Mouse (Mus musculus) liver, adult 2 months (tissue): ENCODE measurements at regions not wholly inside any gene's neighbourhood (a gene's known extent, or its start where the extent isn't known, plus 50 kb on each side); places are given as distances from the start of the nearest gene placed in this dataset.
A peak's percentile ranks its signal among the peaks of the same experiment; 100 is the strongest.

Experiments
- DNase-seq: peaks from one replicate; pipeline ENCODE4 v3.0.0-alpha.2; 2011; ENCODE audit warnings: low read depth, low spot score; ENCODE audit errors: extremely low read depth
- H3K27ac ChIP-seq: fragments of 200-500 bp; replicated peaks from 2 replicates; pipeline ENCODE4 v1.5.1; 2012; ENCODE audit warnings: low read depth, mild to moderate bottlenecking, control low read depth, inconsistent platforms, low read length; ENCODE audit not compliant: insufficient read depth
- H3K27me3 ChIP-seq: fragments of 200-500 bp; 2 replicates; pipeline ENCODE4 v1.6.1; 2012; ENCODE audit warnings: mild to moderate bottlenecking, moderate library complexity, low read length, inconsistent platforms; ENCODE audit not compliant: control insufficient read depth, insufficient read depth
- H3K36me3 ChIP-seq: fragments of 200-500 bp; 2 replicates; pipeline ENCODE4 v1.6.1; 2012; ENCODE audit warnings: low read length, inconsistent platforms; ENCODE audit not compliant: control insufficient read depth, insufficient read depth
- H3K4me1 ChIP-seq: fragments of 200-500 bp; 2 replicates; pipeline ENCODE4 v1.6.1; 2011; ENCODE audit warnings: low read length; ENCODE audit not compliant: control insufficient read depth, insufficient read depth
- H3K4me3 ChIP-seq: fragments of 200-500 bp; 2 replicates; pipeline ENCODE4 v1.5.1; 2011; ENCODE audit warnings: low read depth, mild to moderate bottlenecking, control low read depth, low read length, moderate library complexity; ENCODE audit not compliant: insufficient read depth
- H3K79me2 ChIP-seq: fragments of 200-500 bp; 2 replicates; pipeline ENCODE4 v1.6.1; 2012; ENCODE audit warnings: inconsistent platforms, mild to moderate bottlenecking, low read length, moderate library complexity; ENCODE audit not compliant: control insufficient read depth, insufficient read depth
- H3K9ac ChIP-seq: fragments of 200-500 bp; 2 replicates; pipeline ENCODE4 v1.6.1; 2012; ENCODE audit warnings: low read depth, mild to moderate bottlenecking, control low read depth, inconsistent platforms, low read length
- CTCF ChIP-seq: fragments of 200-500 bp; IDR thresholded peaks from 2 replicates; pipeline ENCODE4 v1.5.1; 2011; ENCODE audit warnings: low read depth, low read length, control low read depth
- POLR2A ChIP-seq: fragments of 200-500 bp; IDR thresholded peaks from 2 replicates; pipeline ENCODE4 v1.6.1; 2011; ENCODE audit warnings: low read length, control low read depth; ENCODE audit not compliant: insufficient read depth; ENCODE audit errors: extremely low read depth
- WGBS: fragments of 180-500 bp; shearing (Covaris S2); methylation state at CpG from one replicate; pipeline ENCODE4 v1.1.7; 2018; 5-methylcytosine and 5-hydroxymethylcytosine counted together

- TF ChIP-seq POLR2A (no peak), CTCF (no peak)
- peak; percentile 3 for DNase-seq
- H3K4me3 ChIP-seq, result no peak overlapping the region
- H3K27me3 ChIP-seq, result no peaks in the 10 kb centered on the region
- 83% methylated on average over 13 of the region's 13 CpGs for WGBS
- no peaks in the 10 kb centered on the region for H3K36me3 ChIP-seq
- H3K9ac ChIP-seq, result no peak overlapping the region
- no peak overlapping the region for H3K27ac ChIP-seq
- H3K4me1 ChIP-seq, result no peaks in the 10 kb centered on the region
- no peaks in the 10 kb centered on the region for H3K79me2 ChIP-seq
Measured at GRCm38 (mm10) chr6:140993643-140994580, 255.2 kb upstream of the Pde3a start.

- TF ChIP-seq POLR2A (no peak), CTCF (peak; percentile 61)
- no peak overlapping the region for H3K9ac ChIP-seq
- no peaks in the 10 kb centered on the region for H3K79me2 ChIP-seq
- no peaks in the 10 kb centered on the region for H3K36me3 ChIP-seq
- peak; percentile 3 for DNase-seq
- WGBS, result 75% methylated on average over 14 of the region's 14 CpGs
- H3K27ac ChIP-seq, result no peak overlapping the region
- no peaks in the 10 kb centered on the region for H3K27me3 ChIP-seq
- H3K4me1 ChIP-seq, result peaks cover 2% of the 10 kb centered on the region; the same call in 1 of the 2 replicates
- H3K4me3 ChIP-seq, result no peak overlapping the region
Measured at GRCm38 (mm10) chr6:140995340-140996135, 253.5 kb upstream of the Pde3a start.

DNA sequence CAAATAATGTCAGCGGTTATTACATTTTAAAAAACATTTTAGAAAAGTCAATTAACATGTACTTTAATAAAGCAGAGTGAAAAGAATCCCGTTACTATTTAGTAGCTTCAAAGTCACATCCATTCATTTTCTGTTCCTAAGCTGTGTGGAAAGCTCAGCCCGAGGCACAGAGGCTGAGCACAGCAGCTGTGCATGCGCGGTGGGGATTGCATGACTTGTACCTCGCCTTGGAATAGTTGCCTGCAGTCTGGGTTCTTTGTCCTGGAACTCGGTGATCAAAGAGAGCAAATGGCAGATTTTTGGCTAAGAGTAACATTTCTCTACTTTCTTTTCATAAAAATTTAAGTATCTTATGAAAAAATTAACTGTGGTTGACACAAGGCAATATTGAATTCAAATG is 251.0 kb upstream of the Pde3a start:
- Histone ChIP-seq H3K27me3 (no peaks in the 10 kb centered on the region), H3K79me2 (no peaks in the 10 kb centered on the region), H3K4me1 (peaks cover 2% of the 10 kb centered on the region; the same call in 1 of the 2 replicates), H3K9ac (no peak overlapping the region), H3K27ac (no peak overlapping the region), H3K36me3 (no peaks in the 10 kb centered on the region), H3K4me3 (no peak overlapping the region)
- 91% methylated on average over 7 of the region's 7 CpGs for WGBS
- DNase-seq, result no peak
- TF ChIP-seq CTCF (no peak), POLR2A (no peak)

DNA sequence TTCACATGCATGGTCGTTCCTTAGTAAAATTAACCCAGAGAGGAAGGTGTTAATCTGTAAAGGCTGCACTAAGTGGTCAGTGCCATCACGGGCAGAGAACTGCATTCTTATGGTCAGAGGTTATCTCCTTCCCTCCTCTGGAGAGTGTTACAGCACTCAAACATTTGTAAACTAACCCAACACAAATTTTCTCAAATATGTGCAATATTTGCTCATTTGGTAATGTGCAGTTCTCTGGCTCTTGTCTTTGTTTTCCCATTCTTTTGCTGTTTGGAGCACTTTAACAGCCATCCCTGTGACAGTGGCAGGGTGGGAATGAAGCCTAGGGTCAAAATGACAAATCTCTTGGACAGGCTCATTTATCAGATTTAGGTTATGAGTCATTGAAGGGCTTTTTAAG is 248.5 kb upstream of the Pde3a start:
- Histone ChIP-seq H3K79me2 (no peaks in the 10 kb centered on the region), H3K27me3 (no peaks in the 10 kb centered on the region), H3K4me3 (no peak overlapping the region), H3K36me3 (no peaks in the 10 kb centered on the region), H3K9ac (no peak overlapping the region), H3K27ac (no peak overlapping the region), H3K4me1 (peaks cover 2% of the 10 kb centered on the region; the same call in 1 of the 2 replicates)
- TF ChIP-seq POLR2A (no peak), CTCF (no peak)
- 13% methylated on average over 2 of the region's 2 CpGs for WGBS
- DNase-seq, result peak; percentile 76

GRCm38 (mm10) chr6:141001306-141001705 is 247.8 kb upstream of the Pde3a start:
- WGBS, result 60% methylated on average over 3 of the region's 3 CpGs
- H3K27me3 ChIP-seq, result no peaks in the 10 kb centered on the region
- peak; percentile 3 for DNase-seq
- peaks cover 2% of the 10 kb centered on the region; the same call in 1 of the 2 replicates for H3K4me1 ChIP-seq
- H3K27ac ChIP-seq, result no peak overlapping the region
- no peaks in the 10 kb centered on the region for H3K79me2 ChIP-seq
- TF ChIP-seq CTCF, result no peak
- no peak for TF ChIP-seq POLR2A
- H3K4me3 ChIP-seq, result no peak overlapping the region
- no peak overlapping the region for H3K9ac ChIP-seq
- H3K36me3 ChIP-seq, result no peaks in the 10 kb centered on the region
